Mouse (Mus musculus) liver, embryonic 15.5 days (tissue): ENCODE data around the gene Mrpl21. TPM values are rescaled to one million over a fixed set of nuclear protein-coding genes. Genes with fewer than 3 reads are reported as not detected.

ENCODE experiments used
- ATAC-seq: fragments of 200-750 bp; cut with Nextera tagmentation; 2 replicates; pipeline ENCODE4 v1.8.0; 2017; ENCODE audit warnings: moderate number of reproducible peaks, mild to moderate bottlenecking, moderate library complexity; ENCODE audit not compliant: insufficient read depth
- H3K27ac ChIP-seq: fragments of 300-500 bp; sonication (generic); replicated peaks from 2 replicates; pipeline ENCODE4 v1.5.1; 2015; ENCODE audit warnings: mild to moderate bottlenecking, inconsistent platforms
- H3K27me3 ChIP-seq: fragments of 300-500 bp; sonication (generic); 2 replicates; pipeline ENCODE4 v1.6.1; 2015; ENCODE audit warnings: mild to moderate bottlenecking, inconsistent platforms
- H3K36me3 ChIP-seq: fragments of 300-500 bp; sonication (generic); replicated peaks from 2 replicates; pipeline ENCODE4 v1.6.1; 2015; ENCODE audit warnings: moderate library complexity, mild to moderate bottlenecking, inconsistent platforms
- H3K4me1 ChIP-seq: fragments of 300-500 bp; sonication (generic); replicated peaks from 2 replicates; pipeline ENCODE4 v1.6.1; 2015; ENCODE audit warnings: inconsistent platforms
- H3K4me2 ChIP-seq: fragments of 300-500 bp; sonication (generic); 2 replicates; pipeline ENCODE4 v1.6.1; 2015; ENCODE audit warnings: moderate library complexity, mild to moderate bottlenecking, inconsistent platforms
- H3K4me3 ChIP-seq: fragments of 300-500 bp; sonication (generic); replicated peaks from 2 replicates; pipeline ENCODE4 v1.5.1; 2015; ENCODE audit warnings: mild to moderate bottlenecking, inconsistent platforms
- H3K9ac ChIP-seq: fragments of 300-500 bp; sonication (generic); 2 replicates; pipeline ENCODE4 v1.6.1; 2015; ENCODE audit warnings: moderate library complexity, mild to moderate bottlenecking, inconsistent platforms
- H3K9me3 ChIP-seq: fragments of 300-500 bp; sonication (generic); replicated peaks from 2 replicates; pipeline ENCODE4 v1.6.1; 2016; ENCODE audit warnings: inconsistent platforms
- WGBS: fragments of 180-500 bp; shearing (Covaris S2); methylation state at CpG from one replicate; pipeline ENCODE4 v1.1.7; 2015; ENCODE audit warnings: mixed read lengths; ENCODE audit not compliant: insufficient replicate concordance; 5-methylcytosine and 5-hydroxymethylcytosine counted together
- microRNA-seq: library from miRNA; unstranded; fragments of <30 nt; microRNA quantifications from one replicate; pipeline ENCODE4, GENCODE M21; 2016
- polyA plus RNA-seq: library from polyadenylated mRNA; unstranded; fragments of >200 nt; fragmentation: Nextera tagmentation; extraction: Ambion mirVana; gene quantifications from 2 replicates; pipeline ENCODE4 v1.2.1, GENCODE M21; 2015

The Mrpl21 gene
- polyA plus RNA-seq, 1 experiment from 2014 or later, result 52.7 TPM

DNA sequence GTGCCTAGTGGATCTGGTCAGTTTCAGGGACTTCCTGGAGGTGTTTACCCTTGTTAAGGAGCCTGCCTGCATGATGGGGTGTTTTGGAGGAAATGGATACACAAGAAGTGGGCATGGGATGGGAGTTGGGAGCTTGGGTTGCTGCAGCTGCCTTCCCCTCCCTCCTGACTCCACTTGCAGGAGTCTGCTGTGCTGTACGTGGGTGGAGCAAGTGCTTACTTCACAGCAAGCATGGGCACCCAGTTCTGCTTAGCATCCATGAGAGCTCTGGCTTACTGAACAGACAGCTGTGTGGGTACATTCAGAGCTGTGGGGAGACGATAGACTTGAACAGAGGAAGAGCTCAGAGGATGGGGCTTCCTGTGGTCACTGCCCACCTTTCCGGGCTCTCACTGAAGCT lies 58.3 kb downstream of the Mrpl21 start:
- H3K36me3 ChIP-seq, result no peaks in the 10 kb centered on the region
- no peak for ATAC-seq
- WGBS, result 40% methylated on average over 3 of the region's 3 CpGs
- no peak overlapping the region for H3K4me3 ChIP-seq
- peaks cover 3% of the 10 kb centered on the region; the same call in 1 of the 2 replicates for H3K4me1 ChIP-seq
- H3K9me3 ChIP-seq, result no peaks in the 10 kb centered on the region
- no peak overlapping the region for H3K4me2 ChIP-seq
- no peak overlapping the region for H3K9ac ChIP-seq
- H3K27me3 ChIP-seq, result no peaks in the 10 kb centered on the region
- no peak overlapping the region for H3K27ac ChIP-seq

Small RNAs within 50 kb of the gene (microRNA-seq; reads per million reads assigned to microRNA genes)
- 1.5 reads per million for gene Mir6984

Other genes with a start within 250 kb of the Mrpl21 start
- 2.4 and 2.5 TPM in 2 replicates for gene Ighmbp2, start 116 bp downstream of the Mrpl21 start, polyA plus RNA-seq
- 5.8 and 6.8 TPM in 2 replicates for gene Cpt1a, start 39.4 kb downstream of the Mrpl21 start, polyA plus RNA-seq
- 0.26 and 0.39 TPM in 2 replicates for gene Tesmin, start 106.0 kb downstream of the Mrpl21 start, polyA plus RNA-seq
- 0.12 and 0.15 TPM in 2 replicates for gene Gal, start 131.6 kb downstream of the Mrpl21 start, polyA plus RNA-seq